Mouse (Mus musculus) yolk sac, embryonic 10.5 days (tissue): Measurements from ENCODE around the gene Rgp1.
"Not testable (repeated sequence)": the region's sequence is repeated elsewhere in the genome, so short reads cannot be mapped to it uniquely, and the experiment has no call there.

ENCODE experiments used
- DNase-seq: peaks from one replicate; pipeline ENCODE4 v3.0.0-alpha.2; 2017; ENCODE audit warnings: low spot score

The Rgp1 gene

DNA sequence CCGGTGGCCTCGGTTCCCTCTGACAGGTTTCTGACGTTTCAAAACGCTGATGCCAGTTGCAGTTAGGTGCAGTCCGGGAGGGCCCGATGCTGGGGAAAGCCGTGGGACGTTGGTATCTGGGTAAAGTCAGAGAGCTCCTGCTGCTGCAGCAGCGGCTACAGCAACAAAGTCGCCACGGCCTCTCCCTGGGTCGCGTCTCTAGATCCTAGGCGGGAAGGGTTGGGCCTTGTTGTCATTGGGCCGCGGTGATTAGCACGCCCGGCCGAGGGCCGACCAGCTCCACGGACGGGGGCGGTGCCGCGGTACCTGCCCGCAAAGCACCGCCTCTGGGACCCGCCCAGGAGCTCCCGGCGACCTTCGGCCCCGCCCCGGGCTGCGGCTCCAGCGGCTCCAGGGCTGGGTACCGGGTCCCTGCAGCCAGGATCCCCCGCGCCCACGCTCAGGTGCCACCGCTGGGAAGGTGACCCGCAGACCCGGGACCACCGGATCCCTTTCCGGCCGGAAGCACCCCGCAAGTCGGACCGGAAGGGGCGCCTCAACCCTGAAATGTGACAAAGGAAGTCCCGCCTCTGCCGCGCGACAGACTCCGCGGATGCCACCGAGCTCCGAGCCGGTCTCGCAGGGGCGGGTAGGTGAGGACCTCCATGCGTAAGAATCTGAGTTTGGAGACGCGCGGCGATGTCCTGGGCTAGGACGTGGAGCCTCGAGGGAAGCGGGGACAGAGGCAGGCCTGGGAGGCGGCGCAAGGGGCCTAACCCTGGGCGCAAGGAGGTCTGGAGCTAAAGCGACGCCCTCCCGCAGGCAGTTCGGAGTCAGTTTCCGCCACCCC is at the start of gene Rgp1, which contains the start of gene Gba2:
Gene Rgp1, plus strand, starts transcription at position 340 of the 829 bp plus-strand sequence.
Gene Gba2, minus strand, starts transcription at position 498 of the 829 bp plus-strand sequence.
- peak; percentile 91 for DNase-seq

GRCm38 (mm10) chr4:43530081-43530501 is 48.4 kb upstream of the Rgp1 start:
- no peak for DNase-seq

GRCm38 (mm10) chr4:43530581-43530980 is 47.9 kb upstream of the Rgp1 start:
- DNase-seq: peak; percentile 56

DNA sequence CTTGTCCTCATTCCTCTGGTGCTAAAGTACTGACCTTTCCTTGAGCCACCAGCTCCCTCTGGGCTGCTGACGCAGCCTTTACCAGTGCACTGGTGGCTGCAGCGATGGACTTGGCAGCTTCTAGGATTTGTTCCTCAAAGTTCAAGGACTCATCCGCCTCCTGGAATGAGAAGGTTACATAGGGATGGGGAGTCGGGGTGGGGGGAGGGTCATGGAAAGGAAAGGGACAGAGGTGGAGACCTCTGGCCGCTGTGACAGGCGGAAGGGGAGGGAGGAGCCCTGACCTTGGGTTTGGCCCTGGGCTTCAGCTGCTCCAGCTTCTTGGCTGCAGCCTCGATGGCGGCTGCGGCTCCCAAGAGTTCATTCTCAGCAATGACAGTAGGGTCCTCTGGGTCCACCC is 45.2 kb upstream of the Rgp1 start:
- no peak for DNase-seq

GRCm38 (mm10) chr4:43535628-43536027 is 42.9 kb upstream of the Rgp1 start:
- DNase-seq: no peak

GRCm38 (mm10) chr4:43536031-43536430 is 42.5 kb upstream of the Rgp1 start:
- DNase-seq: no peak

DNA sequence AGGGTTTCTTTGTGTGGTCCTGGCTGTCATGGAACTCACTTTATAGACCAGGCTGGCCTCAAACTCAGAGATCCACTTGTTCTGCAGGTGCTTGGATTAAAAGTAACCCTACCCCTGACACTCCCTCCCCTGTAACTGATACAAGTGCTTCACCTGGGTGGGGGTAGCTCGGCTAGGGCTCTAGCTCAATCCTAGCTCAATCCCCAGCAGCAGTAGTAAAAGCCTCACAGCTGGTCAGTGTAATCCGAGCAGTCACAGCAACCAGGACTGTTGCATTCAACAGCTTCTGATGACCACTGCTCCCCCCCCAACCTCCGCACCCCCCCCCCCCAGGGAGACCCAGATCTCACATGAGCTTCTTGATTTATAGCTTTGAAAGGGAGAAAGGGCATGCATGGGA is 36.5 kb upstream of the Rgp1 start:
- no peak for DNase-seq

DNA sequence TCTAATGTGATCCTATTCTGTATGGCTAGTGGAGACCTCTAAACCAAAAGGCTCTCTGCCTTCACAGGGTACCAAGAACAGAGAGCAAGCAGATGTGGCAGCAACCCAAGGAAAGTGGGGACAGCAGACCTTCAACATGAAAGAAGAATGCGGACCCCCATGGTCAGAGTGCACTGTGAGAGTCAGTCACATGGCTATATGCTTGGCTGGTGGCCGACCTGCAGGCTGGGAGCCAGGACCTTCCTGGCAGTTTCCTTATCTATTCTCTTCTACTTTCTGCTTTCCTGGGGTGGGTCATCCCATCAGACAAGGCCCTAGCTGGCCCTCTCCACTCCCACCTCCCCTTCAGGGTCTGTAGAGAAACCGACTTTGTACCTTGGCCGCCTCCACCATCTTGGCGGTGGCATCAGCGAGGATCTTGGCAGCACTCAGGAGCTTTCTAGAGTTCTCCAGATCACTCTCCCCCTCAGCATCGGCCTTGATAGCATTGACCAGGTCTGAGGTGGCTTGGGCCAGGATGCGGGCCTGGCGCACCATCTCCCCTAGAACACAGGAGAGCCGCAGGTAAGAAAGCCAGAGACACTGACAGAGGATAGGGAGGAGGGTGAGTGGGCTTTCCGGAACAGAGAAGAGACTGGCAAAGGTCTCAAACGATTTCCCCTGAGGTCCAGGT is 32.0 kb upstream of the Rgp1 start:
- DNase-seq: no peak

GRCm38 (mm10) chr4:43547160-43547559 is 31.4 kb upstream of the Rgp1 start:
- no peak for DNase-seq

GRCm38 (mm10) chr4:43549055-43549454 is 29.5 kb upstream of the Rgp1 start:
- no peak for DNase-seq

- not testable (repeated sequence) for DNase-seq
Observed at GRCm38 (mm10) chr4:43551854-43552253, 26.7 kb upstream of the Rgp1 start.

DNA sequence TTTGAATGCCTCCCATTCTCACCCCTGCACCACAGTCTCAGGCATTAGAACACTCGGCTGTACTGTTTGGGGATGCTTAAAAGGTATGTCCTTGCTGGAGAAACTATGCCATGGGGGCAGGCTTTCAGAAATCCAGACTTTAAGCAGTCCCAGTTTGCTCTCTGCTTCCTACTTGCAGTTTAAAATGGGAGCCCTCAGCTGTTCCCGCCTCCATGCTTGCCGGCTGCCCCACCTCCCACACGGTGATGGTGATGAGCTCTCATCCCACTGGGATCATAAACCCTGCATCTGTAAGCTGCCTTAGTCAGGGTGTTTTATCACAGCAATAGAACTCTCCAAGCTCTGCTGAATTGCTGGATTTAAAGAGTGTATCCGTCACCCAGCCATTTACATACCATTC is 26.1 kb upstream of the Rgp1 start:
- no peak for DNase-seq

GRCm38 (mm10) chr4:43553891-43554290 is 24.6 kb upstream of the Rgp1 start:
- DNase-seq: no peak

GRCm38 (mm10) chr4:43555926-43556325 is 22.6 kb upstream of the Rgp1 start:
- DNase-seq: no peak

- DNase-seq: peak; percentile 87
Observed at GRCm38 (mm10) chr4:43558028-43558630, 20.4 kb upstream of the Rgp1 start.

DNA sequence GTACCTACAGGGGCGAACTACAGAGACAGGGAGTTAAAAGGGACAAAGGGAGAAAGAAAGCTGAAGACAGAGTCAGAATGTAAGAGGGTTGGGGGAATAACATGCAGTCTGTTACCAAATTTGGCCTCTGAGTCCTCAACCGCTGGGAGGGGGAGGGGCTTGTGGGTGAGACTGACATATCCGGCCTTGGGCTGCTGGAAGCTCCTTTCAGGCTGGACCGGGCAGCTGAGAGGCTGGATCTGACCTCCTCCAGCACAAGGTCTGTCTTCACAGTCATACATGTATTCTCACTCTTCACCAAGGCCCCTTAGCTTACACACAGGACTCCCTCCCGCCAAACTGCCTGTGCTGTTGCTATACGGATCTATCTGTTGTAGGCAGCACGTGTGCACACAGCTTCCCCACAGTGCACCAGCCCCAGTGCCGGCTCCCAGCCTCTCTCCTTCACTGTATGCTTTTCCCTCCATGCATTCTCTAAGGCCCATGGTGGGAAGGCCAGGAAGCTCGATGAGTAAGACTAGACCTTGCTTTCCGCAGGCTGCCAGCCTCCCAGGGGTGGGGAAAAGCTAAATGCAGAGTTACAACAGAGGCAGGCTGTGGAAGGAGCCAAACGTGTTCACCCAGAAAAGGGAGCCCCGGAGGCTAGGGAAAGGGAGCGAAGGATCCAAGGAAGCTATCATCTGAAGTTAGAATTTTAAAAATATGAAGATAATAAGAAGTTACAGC is 19.7 kb upstream of the Rgp1 start:
- peak; percentile 87 for DNase-seq

- DNase-seq: no peak
Observed at GRCm38 (mm10) chr4:43559519-43560242, 18.8 kb upstream of the Rgp1 start.

GRCm38 (mm10) chr4:43560243-43560611 is 18.3 kb upstream of the Rgp1 start:
- DNase-seq: peak; percentile 52

GRCm38 (mm10) chr4:43560976-43561375 is 17.5 kb upstream of the Rgp1 start:
- DNase-seq: no peak

DNA sequence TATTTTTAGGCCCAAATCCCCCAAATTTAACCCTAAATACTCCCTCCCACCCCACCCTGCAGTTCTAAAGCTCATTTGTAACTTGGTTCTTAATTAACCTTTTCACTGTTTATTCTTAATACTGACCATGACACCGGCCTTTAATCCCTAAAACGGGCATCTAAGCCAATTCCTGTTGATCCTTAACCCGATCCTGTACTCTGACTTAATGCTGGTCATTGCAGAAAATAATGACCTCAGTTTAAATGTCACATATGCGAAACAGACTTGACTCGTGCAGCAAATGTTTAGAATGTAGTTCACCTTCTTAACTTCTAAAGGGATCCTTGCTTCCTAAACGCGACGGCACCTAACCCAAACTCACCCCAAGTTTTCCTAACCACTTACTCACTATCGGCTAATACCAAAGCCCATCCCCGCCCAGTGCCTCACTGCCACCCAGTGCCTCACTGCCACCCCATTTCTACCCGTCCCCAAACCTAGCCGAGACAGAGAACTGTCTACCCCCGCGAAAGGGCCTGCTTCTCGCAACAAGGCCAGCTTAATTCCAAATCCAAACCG is 17.0 kb upstream of the Rgp1 start:
- no peak for DNase-seq
